Mouse (Mus musculus) brain, embryonic 14.5 days (tissue): ENCODE data around the gene Zfp366. TPM values are rescaled to one million over a fixed set of nuclear protein-coding genes. Genes with fewer than 3 reads are reported as not detected.

Experiments
- DNase-seq: peaks from one replicate; pipeline ENCODE4 v3.0.0-alpha.2; 2011; ENCODE audit warnings: low read depth
- CTCF ChIP-seq: fragments of 200-500 bp; IDR thresholded peaks from 2 replicates; pipeline ENCODE4 v1.5.1; 2012; ENCODE audit warnings: inconsistent platforms, mild to moderate bottlenecking, moderate library complexity, borderline replicate concordance; ENCODE audit not compliant: insufficient read depth, insufficient read length; ENCODE audit errors: extremely low read depth
- POLR2A ChIP-seq: fragments of 200-500 bp; IDR thresholded peaks from 2 replicates; pipeline ENCODE4 v1.6.1; 2012; ENCODE audit warnings: mild to moderate bottlenecking, inconsistent platforms, borderline replicate concordance; ENCODE audit not compliant: poor library complexity, insufficient read depth, insufficient read length, severe bottlenecking; ENCODE audit errors: extremely low read depth
- polyA plus RNA-seq: library from polyadenylated mRNA; depleted of rRNA; stranded (reverse); fragments of >200 nt; gene quantifications from 2 replicates; pipeline ENCODE4 v1.2.3, GENCODE M21; 2012

The Zfp366 gene
- polyA plus RNA-seq, 1 experiment, result 4.4 TPM

- no peak for DNase-seq
- TF ChIP-seq POLR2A, result no peak
- TF ChIP-seq CTCF, result no peak
Measured at GRCm38 (mm10) chr13:99242895-99243294, 58.3 kb downstream of the Zfp366 start.

GRCm38 (mm10) chr13:99243831-99244230 is 59.2 kb downstream of the Zfp366 start:
- no peak for TF ChIP-seq POLR2A
- TF ChIP-seq CTCF, result no peak
- no peak for DNase-seq

GRCm38 (mm10) chr13:99244471-99244870 is 59.8 kb downstream of the Zfp366 start:
- TF ChIP-seq CTCF (no peak), POLR2A (no peak)
- DNase-seq, result no peak

- TF ChIP-seq CTCF, result no peak
- no peak for TF ChIP-seq POLR2A
Measured at GRCm38 (mm10) chr13:99244896-99245295, 60.3 kb downstream of the Zfp366 start.

DNA sequence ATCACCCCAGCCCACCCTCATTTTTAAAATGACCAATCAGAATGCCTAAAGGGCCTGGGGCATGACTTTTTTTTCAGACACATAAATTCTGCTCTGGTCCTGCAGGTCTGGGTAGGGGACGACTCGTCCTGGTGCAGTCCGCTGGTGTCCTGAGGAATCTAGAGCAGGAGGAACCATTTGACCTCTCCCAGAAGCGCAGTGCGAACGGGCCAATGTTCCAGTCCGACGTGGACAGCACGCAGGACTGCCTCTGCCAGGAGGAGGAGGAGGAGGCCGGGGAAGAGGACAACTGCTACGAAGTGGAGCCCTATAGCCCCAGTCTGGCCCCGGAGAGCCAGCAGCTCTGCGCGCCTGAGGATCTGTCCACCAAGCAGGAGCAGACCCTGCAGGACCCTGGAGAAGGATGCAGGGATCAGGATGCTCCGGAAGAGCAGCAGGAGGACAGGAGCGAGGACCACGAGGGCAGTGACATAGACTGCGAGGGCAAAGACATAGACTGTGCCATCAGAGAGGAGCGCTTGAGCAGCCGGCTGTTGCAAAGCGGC is 61.4 kb downstream of the Zfp366 start:
- DNase-seq, result no peak
- TF ChIP-seq CTCF, result no peak
- no peak for TF ChIP-seq POLR2A

More at GRCm38 (mm10) chr13:99244896-99245295, 60.3 kb downstream of the Zfp366 start:
- DNase-seq, result no peak

- TF ChIP-seq CTCF (no peak), POLR2A (no peak)
- no peak for DNase-seq
Measured at GRCm38 (mm10) chr13:99250806-99251205, 66.2 kb downstream of the Zfp366 start.

- DNase-seq, result no peak
- TF ChIP-seq CTCF, result no peak
- TF ChIP-seq POLR2A, result no peak
Measured at GRCm38 (mm10) chr13:99254215-99254614, 69.6 kb downstream of the Zfp366 start.

- TF ChIP-seq CTCF (no peak), POLR2A (no peak)
- no peak for DNase-seq
Measured at GRCm38 (mm10) chr13:99254781-99255180, 70.2 kb downstream of the Zfp366 start.

- DNase-seq, result no peak
- TF ChIP-seq POLR2A (no peak), CTCF (no peak)
Measured at GRCm38 (mm10) chr13:99256916-99257315, 72.3 kb downstream of the Zfp366 start.

DNA sequence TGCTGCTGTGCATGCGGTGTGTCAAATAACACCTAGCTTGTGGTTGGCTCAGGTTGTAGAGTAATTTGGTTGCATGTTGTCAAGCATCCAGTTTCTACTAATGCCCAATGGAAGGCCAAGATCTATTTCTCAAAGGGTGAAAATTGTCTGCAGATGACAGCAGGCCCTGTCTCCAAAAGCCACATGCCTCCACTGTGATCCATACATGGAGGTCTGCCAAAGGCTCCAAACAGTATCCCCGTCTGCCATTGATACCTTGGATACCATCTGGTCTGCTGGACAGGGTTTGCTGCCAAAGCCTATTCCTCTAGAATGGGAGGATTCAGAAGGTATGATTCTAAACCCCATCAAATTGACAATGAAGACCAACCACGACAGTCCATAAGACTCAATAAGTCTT is 74.1 kb downstream of the Zfp366 start:
- no peak for DNase-seq
- TF ChIP-seq CTCF (no peak), POLR2A (no peak)

DNA sequence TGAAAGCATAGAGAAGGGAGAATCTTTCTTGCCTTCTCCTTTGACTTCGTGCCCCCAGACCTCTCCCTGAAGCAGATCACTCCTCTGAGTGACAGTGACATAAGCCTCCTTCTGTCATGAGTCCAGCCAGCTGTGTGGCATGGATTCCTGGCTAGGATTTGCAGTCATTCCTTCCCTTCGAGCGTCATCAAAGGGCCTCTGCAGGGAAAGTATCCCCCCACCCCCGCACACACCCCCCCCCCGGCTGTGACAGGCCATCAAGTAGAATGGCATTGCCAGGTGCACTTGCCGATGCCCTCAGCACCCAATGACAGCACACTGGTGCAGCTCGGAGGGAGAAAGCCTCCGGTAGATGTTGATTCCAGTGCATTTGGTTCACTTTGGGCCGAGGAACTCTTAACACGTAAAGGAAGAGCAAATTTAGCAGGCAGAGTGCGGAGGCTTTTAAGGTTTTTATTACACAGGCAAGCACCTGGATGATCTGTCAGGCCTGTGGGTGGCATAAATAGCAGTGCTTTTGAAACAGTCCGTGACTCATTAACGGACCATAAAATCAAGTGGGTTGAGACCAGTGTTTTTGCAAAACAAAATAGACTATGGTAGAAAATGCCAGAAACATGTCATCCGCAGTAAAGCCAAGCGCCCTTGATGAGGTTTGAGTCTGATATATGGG is 75.0 kb downstream of the Zfp366 start:
- no peak for TF ChIP-seq CTCF
- TF ChIP-seq POLR2A, result no peak
- DNase-seq, result no peak

DNA sequence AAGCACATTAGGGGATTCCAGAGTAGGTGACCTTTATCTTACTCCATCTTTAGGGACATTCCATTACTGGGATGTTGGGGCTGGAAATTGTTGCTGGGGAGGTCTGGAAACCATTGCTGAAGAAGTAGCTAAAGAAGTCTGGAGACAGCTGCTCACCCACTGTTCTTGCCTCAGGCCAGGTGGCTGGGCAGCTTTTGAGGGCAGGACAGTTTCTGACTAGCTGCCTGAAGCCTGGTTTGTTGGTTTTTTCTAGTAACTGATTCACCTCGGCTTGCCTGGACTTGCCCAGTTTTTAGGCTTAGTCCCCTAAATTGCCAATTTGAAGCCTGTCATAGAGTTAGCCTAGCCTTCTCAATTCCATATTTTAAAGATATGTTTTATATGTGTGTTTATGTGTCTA is 77.8 kb downstream of the Zfp366 start:
- TF ChIP-seq CTCF (no peak), POLR2A (no peak)

GRCm38 (mm10) chr13:99263159-99263783 is 78.6 kb downstream of the Zfp366 start:
- no peak for DNase-seq
- no peak for TF ChIP-seq POLR2A

More for the DNA sequence above, 77.8 kb downstream of the Zfp366 start:
- no peak for DNase-seq

- no peak for DNase-seq
- TF ChIP-seq POLR2A (no peak), CTCF (no peak)
Measured at GRCm38 (mm10) chr13:99264483-99264882, 79.9 kb downstream of the Zfp366 start.

DNA sequence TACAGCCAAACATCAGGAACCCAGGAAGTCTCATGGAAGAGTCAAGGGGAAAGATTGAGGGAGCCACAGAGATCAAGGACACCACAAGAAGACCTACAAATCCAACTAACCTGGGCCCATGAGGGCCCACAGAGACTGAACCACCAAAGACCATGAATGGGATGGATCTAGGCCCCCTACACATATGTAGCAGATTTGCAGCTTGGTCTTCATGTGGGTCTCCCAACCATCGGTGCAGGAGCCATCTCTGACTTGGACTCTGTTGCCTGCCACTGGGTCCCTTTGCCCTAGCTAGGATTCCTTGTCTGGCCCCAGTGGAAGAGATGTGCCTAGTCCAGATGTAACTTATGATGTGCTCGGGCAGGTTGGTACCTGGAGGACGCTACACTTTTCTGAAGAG is 87.4 kb downstream of the Zfp366 start:
- DNase-seq, result no peak
- no peak for TF ChIP-seq POLR2A

DNA sequence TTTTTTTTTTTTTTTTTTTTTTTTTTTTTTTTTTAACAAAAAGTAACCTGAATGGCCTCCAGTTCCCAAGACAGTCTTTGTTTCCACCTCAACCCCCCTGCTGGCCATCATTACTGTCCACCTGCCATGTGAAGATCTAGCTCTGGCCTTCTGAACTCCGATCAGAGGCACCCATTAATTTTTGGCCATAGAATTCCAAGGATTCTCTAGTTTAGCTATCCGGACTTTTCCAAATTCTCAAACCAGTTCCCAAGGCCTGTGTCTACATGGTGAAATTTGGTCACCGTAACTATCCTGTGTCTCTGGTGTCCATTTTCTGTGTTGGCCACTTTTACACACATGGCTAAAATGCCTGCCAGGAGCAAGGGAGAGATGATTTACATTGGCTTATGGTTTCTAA is 92.9 kb downstream of the Zfp366 start:
- DNase-seq, result no peak
- no peak for TF ChIP-seq CTCF
- no peak for TF ChIP-seq POLR2A
